Mouse (Mus musculus) gastrocnemius, adult 2 months (tissue): ENCODE measurements around the gene Btn1a1. TPM values are rescaled to one million over a fixed set of nuclear protein-coding genes. Genes with fewer than 3 reads are reported as not detected.

ENCODE experiments used
- DNase-seq: peaks from one replicate; pipeline ENCODE4 v3.0.0; 2022
- H3K27ac ChIP-seq: fragments of 200-600 bp; 2 replicates; pipeline ENCODE4 v1.8.1; 2022; ENCODE audit warnings: mild to moderate bottlenecking
- H3K4me3 ChIP-seq: fragments of 200-600 bp; 2 replicates; pipeline ENCODE4 v1.8.1; 2022; ENCODE audit warnings: mild to moderate bottlenecking, moderate library complexity
- CTCF ChIP-seq: fragments of 200-600 bp; IDR thresholded peaks from 2 replicates; pipeline ENCODE4 v1.8.1; 2022; ENCODE audit warnings: antibody characterized with exemption, mild to moderate bottlenecking, moderate library complexity
- intact Hi-C: fragments of 180-260 bp; cut with DNase I; formaldehyde crosslinking; loops from one replicate; pipeline ENCODE4 v1.15.1; 2025
- total RNA-seq, 2 experiments: library from RNA; stranded (reverse); gene quantifications; 2 replicates each; pipeline ENCODE4 v1.2.3; 2021

Gene Btn1a1
- total RNA-seq, 2 experiments from 2014 or later = not detected

- no peak for DNase-seq
- H3K4me3 ChIP-seq = no peak overlapping the region
- H3K27ac ChIP-seq = no peak overlapping the region
- TF ChIP-seq CTCF = no peak
- intact Hi-C loops = loop anchor here (5.0 to 10.0 kb wide), 3 partner anchors 304 to 1649 kb away; partner anchors contain the start of genes Hist1h1b, Hist1h1c, Hist1h2an and Hist1h2bp
Measured at GRCm38 (mm10) chr13:23433801-23434200, 31.9 kb downstream of the Btn1a1 start.

- intact Hi-C loops = loop anchor here (5.0 to 10.0 kb wide), 3 partner anchors 304 to 1648 kb away; partner anchors contain the start of genes Hist1h1b, Hist1h1c, Hist1h2an and Hist1h2bp
- peak overlapping the region; percentile 88 for H3K27ac ChIP-seq
Measured at GRCm38 (mm10) chr13:23433206-23433605, 32.5 kb downstream of the Btn1a1 start.

GRCm38 (mm10) chr13:23432562-23433201 lies 33.0 kb downstream of the Btn1a1 start:
- Histone ChIP-seq H3K27ac (peak overlapping the region; percentile 88), H3K4me3 (peak overlapping the region; percentile 78)
- TF ChIP-seq CTCF = peak; percentile 86
- intact Hi-C loops = loop anchor here (5.0 to 10.0 kb wide), 3 partner anchors 305 to 1648 kb away; partner anchors contain the start of genes Hist1h1b, Hist1h1c, Hist1h2an and Hist1h2bp
- peak; percentile 95 for DNase-seq

More at GRCm38 (mm10) chr13:23433206-23433605, 32.5 kb downstream of the Btn1a1 start:
- H3K4me3 ChIP-seq = peak overlapping the region; percentile 78
- DNase-seq = no peak
- TF ChIP-seq CTCF = no peak

GRCm38 (mm10) chr13:23431351-23431771 lies 34.3 kb downstream of the Btn1a1 start:
- Histone ChIP-seq H3K4me3 (peak overlapping the region; percentile 78), H3K27ac (peak overlapping the region; percentile 88)
- peak; percentile 71 for DNase-seq
- no peak for TF ChIP-seq CTCF
- intact Hi-C loops = loop anchor here (5.0 to 10.0 kb wide), 3 partner anchors 306 to 1647 kb away; partner anchors contain the start of genes Hist1h1b, Hist1h1c, Hist1h2an and Hist1h2bp

GRCm38 (mm10) chr13:23430734-23431133 lies 35.0 kb downstream of the Btn1a1 start:
- Histone ChIP-seq H3K4me3 (peak overlapping the region; percentile 78), H3K27ac (peak overlapping the region; percentile 88)
- TF ChIP-seq CTCF = peak; percentile 61
- peak; percentile 81 for DNase-seq
- intact Hi-C loops = loop anchor here (5.0 to 10.0 kb wide), 3 partner anchors 307 to 1646 kb away; partner anchors contain the start of genes Hist1h1b, Hist1h1c, Hist1h2an and Hist1h2bp

- intact Hi-C loops = loop anchor here (5.0 to 10.0 kb wide), 3 partner anchors 307 to 1645 kb away; partner anchors contain the start of genes Hist1h1b, Hist1h1c, Hist1h2an and Hist1h2bp
- no peak for DNase-seq
- Histone ChIP-seq H3K27ac (peak overlapping the region; percentile 88), H3K4me3 (peak overlapping the region; percentile 78)
- TF ChIP-seq CTCF = no peak
Measured at GRCm38 (mm10) chr13:23429771-23430380, 35.8 kb downstream of the Btn1a1 start.

GRCm38 (mm10) chr13:23428166-23428993 lies 37.3 kb downstream of the Btn1a1 start:
- Histone ChIP-seq H3K27ac (no peak overlapping the region), H3K4me3 (no peak overlapping the region)
- no peak for TF ChIP-seq CTCF
- no peak for DNase-seq
- intact Hi-C loops = no loop called here

GRCm38 (mm10) chr13:23427401-23427910 lies 38.2 kb downstream of the Btn1a1 start:
- intact Hi-C loops = no loop called here
- Histone ChIP-seq H3K4me3 (no peak overlapping the region), H3K27ac (no peak overlapping the region)
- no peak for DNase-seq
- TF ChIP-seq CTCF = no peak

GRCm38 (mm10) chr13:23426922-23427321 lies 38.8 kb downstream of the Btn1a1 start:
- intact Hi-C loops = no loop called here
- no peak for DNase-seq
- Histone ChIP-seq H3K4me3 (no peak overlapping the region), H3K27ac (no peak overlapping the region)
- no peak for TF ChIP-seq CTCF

GRCm38 (mm10) chr13:23426335-23426734 lies 39.4 kb downstream of the Btn1a1 start:
- DNase-seq = no peak
- intact Hi-C loops = no loop called here
- Histone ChIP-seq H3K4me3 (no peak overlapping the region), H3K27ac (no peak overlapping the region)
- TF ChIP-seq CTCF = no peak

- H3K4me3 ChIP-seq = peak overlapping the region; percentile 80; the same call in 1 of the 2 replicates
- DNase-seq = peak; percentile 47
- no peak for TF ChIP-seq CTCF
- no peak overlapping the region for H3K27ac ChIP-seq
- intact Hi-C loops = no loop called here
Measured at GRCm38 (mm10) chr13:23425505-23425904, 40.2 kb downstream of the Btn1a1 start.
